ENCODE assay signal across 8 mouse cellular contexts in genomic region chr4:134682423-134682822, GRCm38 (mm10). TPM values are rescaled to one million over a fixed set of nuclear protein-coding genes. Genes with fewer than 3 reads are reported as not detected.
DNase-seq lines count a peak whose midpoint lies in the region; ATAC-seq and TF ChIP-seq lines count a peak whose summit lies in the region.

No protein-coding gene starts in this region.

- no peak for TF ChIP-seq CTCF in heart, postnatal 0 days (IDR thresholded peaks at IDR 0.05; ENCODE audit: low read depth)

- no peak overlapping the region for H3K4me2 ChIP-seq in heart, postnatal 0 days (ENCODE audit: low read depth, low read length)
- no peak overlapping the region for H3K4me2 ChIP-seq in neural tube, embryonic 13.5 days
- H3K4me2 ChIP-seq in intestine, embryonic 16.5 days (ENCODE audit: low read depth, low read length): no peak overlapping the region

- no peak for TF ChIP-seq EP300 in heart, postnatal 0 days (IDR thresholded peaks at IDR 0.05; ENCODE audit: low read depth)

- 71% methylated on average over 8 of the region's 8 CpGs for WGBS in heart, postnatal 0 days
- 78% methylated on average over 8 of the region's 8 CpGs for WGBS in neural tube, embryonic 13.5 days
- WGBS in intestine, embryonic 16.5 days: 68% methylated on average over 8 of the region's 8 CpGs

- 0 out of 2 replicates have a peak, but pooled peaks cover 6% of the 10 kb centered on the region for H3K9me3 ChIP-seq in heart, postnatal 0 days (replicated peaks; ENCODE audit: control insufficient read depth, low read length)
- H3K9me3 ChIP-seq in neural tube, embryonic 13.5 days: no peaks in the 10 kb centered on the region; the same call in 1 of the 2 replicates
- H3K9me3 ChIP-seq in intestine, embryonic 16.5 days (ENCODE audit: control insufficient read depth, low read length): no peaks in the 10 kb centered on the region

- no peaks in the 10 kb centered on the region for H3K4me1 ChIP-seq in heart, postnatal 0 days (ENCODE audit: control insufficient read depth, insufficient read depth)
- peaks cover 36% of the 10 kb centered on the region for H3K4me1 ChIP-seq in neural tube, embryonic 13.5 days (replicated peaks)
- peaks cover 19% of the 10 kb centered on the region for H3K4me1 ChIP-seq in intestine, embryonic 16.5 days (ENCODE audit: control insufficient read depth, insufficient read depth, low read length)

- no peak overlapping the region for H3K9ac ChIP-seq in heart, postnatal 0 days (replicated peaks; ENCODE audit: low read depth, low read length)
- no peak overlapping the region for H3K9ac ChIP-seq in neural tube, embryonic 13.5 days
- peak overlapping the region; percentile 36; the same call in 1 of the 2 replicates for H3K9ac ChIP-seq in intestine, embryonic 16.5 days (ENCODE audit: low read depth, low read length)

- H3K4me3 ChIP-seq in heart, postnatal 0 days (ENCODE audit: low read depth, low read length): no peak overlapping the region
- no peak overlapping the region for H3K4me3 ChIP-seq in neural tube, embryonic 13.5 days
- H3K4me3 ChIP-seq in intestine, embryonic 16.5 days (ENCODE audit: low read length): no peak overlapping the region

- no peaks in the 10 kb centered on the region for H3K27me3 ChIP-seq in heart, postnatal 0 days (ENCODE audit: control insufficient read depth, insufficient read depth, low read length)
- H3K27me3 ChIP-seq in neural tube, embryonic 13.5 days: no peaks in the 10 kb centered on the region
- no peaks in the 10 kb centered on the region for H3K27me3 ChIP-seq in intestine, embryonic 16.5 days (replicated peaks; ENCODE audit: control insufficient read depth, insufficient read depth, low read length)

- H3K36me3 ChIP-seq in heart, postnatal 0 days (replicated peaks; ENCODE audit: control insufficient read depth, insufficient read depth, low read length): no peaks in the 10 kb centered on the region
- no peaks in the 10 kb centered on the region for H3K36me3 ChIP-seq in neural tube, embryonic 13.5 days
- H3K36me3 ChIP-seq in intestine, embryonic 16.5 days (ENCODE audit: control insufficient read depth, insufficient read depth, low read length): no peaks in the 10 kb centered on the region

- no peak for DNase-seq in heart, postnatal 0 days (ENCODE audit: low spot score)
- no peak for DNase-seq in heart, adult 11 months
- DNase-seq in neural tube, embryonic 10.5 days (ENCODE audit: extremely low spot score, low spot score): no peak
- no peak for DNase-seq in thymus, postnatal 4 days
- no peak for DNase-seq in left cerebral cortex, postnatal 4 days

- no peak for ATAC-seq in heart, postnatal 0 days (ENCODE audit: insufficient read depth, low read depth)
- ATAC-seq in neural tube, embryonic 13.5 days (ENCODE audit: low read depth): no peak
- no peak for ATAC-seq in intestine, embryonic 16.5 days
- ATAC-seq in erythroblast, adult 5-6 weeks (replicated peaks; ENCODE audit: low FRiP score, poor library complexity, severe bottlenecking): no peak

- intact Hi-C loops in left cerebral cortex, postnatal 4 days (cut with DNase I): no loop called here

- H3K27ac ChIP-seq in heart, postnatal 0 days (ENCODE audit: low read depth): peak overlapping the region; percentile 43; the same call in 1 of the 2 replicates
- H3K27ac ChIP-seq in neural tube, embryonic 13.5 days (replicated peaks): peak overlapping the region; percentile 65
- H3K27ac ChIP-seq in intestine, embryonic 16.5 days (ENCODE audit: low read length): peak overlapping the region; percentile 50

RNA-seq across cellular contexts. Expression of gene Man1c1, which starts 21.7 kb away (rescaled TPM):
- 14.8 and 21.2 TPM in 2 replicates for total RNA-seq in heart, postnatal 0 days (2014; rRNA removed; ENCODE audit: low replicate concordance)
- 3.8 TPM in 2 replicates for polyA plus RNA-seq in heart, postnatal 0 days (2015; fragmentation: Nextera tagmentation; extraction: Ambion mirVana)
- 5.3 and 5.7 TPM in 2 replicates for polyA plus RNA-seq in neural tube, embryonic 13.5 days (2015; fragmentation: Nextera tagmentation; extraction: Ambion mirVana)
- polyA plus RNA-seq in intestine, embryonic 16.5 days (2015; fragmentation: Nextera tagmentation; extraction: Ambion mirVana): 1.3 and 1.5 TPM in 2 replicates
- 4.2 and 6.1 TPM in 2 replicates for total RNA-seq in erythroblast, adult 5-6 weeks (2015; ENCODE audit: low replicate concordance)
- total RNA-seq in erythroblast, adult 5-6 weeks (2017; ENCODE audit: low replicate concordance): 1.4 and 2.8 TPM in 2 replicates
- total RNA-seq in left cerebral cortex, postnatal 4 days (2021): 10 to 100 TPM; 12.2 to 13.7 TPM
